Mouse (Mus musculus): ENCODE measurements around the gene Lce3f. TPM values are rescaled to one million over a fixed set of nuclear protein-coding genes. Genes with fewer than 3 reads are reported as not detected.

Gene Lce3f
- total RNA-seq (2023): not detected

GRCm38 (mm10) chr3:92991926-92992325, at the start of gene Lce3f:
Gene Lce3f (plus strand): TSS chr3:92992226.

GRCm38 (mm10) chr3:92944186-92944585, 47.8 kb upstream of the Lce3f start, which contains the start of gene Lce3c:
Gene Lce3c (plus strand): TSS chr3:92944486.

DNA sequence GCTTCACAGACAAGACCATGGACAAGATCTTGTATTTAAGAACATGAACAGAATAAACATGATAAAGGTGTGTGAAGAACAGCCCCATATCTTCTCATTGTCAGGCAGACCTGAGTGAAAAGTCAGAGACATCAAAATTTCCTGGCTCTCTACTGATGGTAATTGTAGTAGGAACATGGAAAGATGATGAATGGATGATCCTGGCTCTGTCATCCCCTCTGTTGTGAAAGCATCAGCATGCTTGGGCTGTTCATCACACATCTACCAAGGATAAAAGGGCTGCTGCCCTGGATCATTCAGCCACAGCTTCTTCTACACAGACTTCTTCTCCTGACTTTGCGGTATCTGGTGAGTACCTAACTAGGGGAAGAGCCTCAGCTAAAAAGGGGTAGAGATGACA, 34.9 kb upstream of the Lce3f start, which contains the start of gene Lce3d:
TSS of gene Lce3d (plus strand) at position 301 of the 400 bp plus-strand sequence.

DNA sequence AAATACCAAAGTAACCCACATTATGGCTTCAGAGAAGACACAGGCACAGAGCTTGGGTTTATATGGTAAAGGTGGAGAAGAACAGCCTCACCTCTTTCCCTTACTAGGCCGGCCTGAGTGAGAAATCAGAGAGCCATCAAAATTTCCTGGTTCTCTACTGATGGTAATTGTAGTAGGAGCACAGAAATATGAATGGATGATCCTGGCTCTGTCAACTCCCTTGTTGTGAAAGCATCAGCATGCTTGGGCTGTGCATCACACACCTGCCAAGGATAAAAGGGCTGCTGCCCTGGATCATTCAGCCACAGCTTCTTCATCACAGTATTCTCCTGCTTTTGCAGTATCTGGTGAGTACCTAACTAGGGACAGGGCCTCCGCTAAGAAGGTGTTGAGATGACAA, 25.3 kb upstream of the Lce3f start, which contains the start of gene Lce3e:
TSS of gene Lce3e (plus strand) at position 301 of the 400 bp plus-strand sequence.

DNA sequence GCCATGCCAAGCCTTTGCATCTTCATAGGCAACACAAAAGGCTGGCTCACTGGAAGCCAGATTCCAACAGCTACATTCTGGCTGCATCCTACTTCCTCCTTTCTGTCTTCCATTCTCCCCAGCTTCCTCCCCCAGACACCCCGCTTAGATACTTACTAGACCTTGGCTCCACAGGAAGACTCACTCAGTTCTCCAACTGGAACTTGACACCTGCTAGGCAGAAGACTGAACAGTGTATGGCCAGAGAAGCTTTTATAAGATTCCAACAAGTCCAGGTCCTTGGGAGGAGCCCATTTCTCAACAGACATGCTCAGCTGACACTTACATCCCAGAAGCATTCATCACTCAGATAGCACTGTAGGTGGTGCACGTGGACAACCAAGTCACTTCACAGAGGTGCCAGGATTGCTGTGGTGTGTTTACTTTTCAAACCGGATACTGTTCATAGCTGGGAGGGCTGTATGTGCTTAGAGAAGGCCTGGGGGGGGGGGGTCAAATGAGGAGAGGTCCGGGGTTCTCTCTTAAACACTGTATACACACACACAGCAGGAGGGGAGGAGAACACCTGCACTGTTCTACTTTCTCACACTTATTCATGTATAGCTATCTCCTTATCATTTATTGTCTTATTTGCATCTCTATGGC, 23.6 kb downstream of the Lce3f start, which contains the start of gene Crct1:
TSS of gene Crct1 (minus strand) at position 228 of the 645 bp plus-strand sequence.

DNA sequence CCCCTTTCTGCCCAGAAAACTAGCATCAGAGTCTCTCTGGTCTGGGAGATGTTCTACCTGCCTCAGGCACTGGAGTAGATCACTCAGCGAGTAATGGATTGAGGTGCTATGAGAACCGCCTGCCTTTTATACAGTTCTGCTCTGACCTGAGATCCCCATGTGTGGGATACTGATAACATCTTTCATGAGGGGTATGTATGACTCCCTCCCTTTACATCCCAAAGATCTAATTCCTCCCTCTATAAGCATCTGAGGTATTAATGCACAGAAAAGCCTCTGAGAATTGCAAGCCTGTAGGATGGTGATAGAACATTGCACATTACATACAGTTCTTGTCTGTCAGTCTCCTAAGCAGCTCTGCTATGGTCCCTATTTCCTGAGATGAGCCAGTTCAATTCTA, 26.9 kb downstream of the Lce3f start, which contains the start of gene Lce1m:
TSS of gene Lce1m (minus strand) at position 101 of the 400 bp plus-strand sequence.

Other genes starting within 250 kb of the Lce3f start
- not detected for gene Lce1g, start 239.9 kb upstream of the Lce3f start, total RNA-seq (2023)
- not detected for gene Lce1h, start 227.2 kb upstream of the Lce3f start, total RNA-seq (2023)
- gene Lce1i, start 213.3 kb upstream of the Lce3f start, total RNA-seq (2023): not detected
- not detected for gene Lce1j, start 201.7 kb upstream of the Lce3f start, total RNA-seq (2023)
- gene Lce1k, start 184.3 kb upstream of the Lce3f start, total RNA-seq (2023): not detected
- gene Kprp, start 165.0 kb upstream of the Lce3f start, total RNA-seq (2023): not detected
- not detected for gene Lce1l, start 140.9 kb upstream of the Lce3f start, total RNA-seq (2023)
- gene 2310050C09Rik, start 122.0 kb upstream of the Lce3f start, total RNA-seq (2023): not detected
- gene Lce3a, start 66.0 kb upstream of the Lce3f start, total RNA-seq (2023): not detected
- gene Lce3b, start 59.2 kb upstream of the Lce3f start, total RNA-seq (2023): not detected
- gene Lce3c, start 47.7 kb upstream of the Lce3f start, total RNA-seq (2023): not detected
- gene Lce3d, start 34.8 kb upstream of the Lce3f start, total RNA-seq (2023): not detected
- not detected for gene Lce3e, start 25.2 kb upstream of the Lce3f start, total RNA-seq (2023)
- gene Crct1, start 23.5 kb downstream of the Lce3f start, total RNA-seq (2023): not detected
- gene Lce1m, start 26.8 kb downstream of the Lce3f start, total RNA-seq (2023): not detected
- not detected for gene Gm4858, start 76.6 kb downstream of the Lce3f start, total RNA-seq (2023)
- not detected for gene Crnn, start 152.6 kb downstream of the Lce3f start, total RNA-seq (2023)
- not detected for gene Flg2, start 205.1 kb downstream of the Lce3f start, total RNA-seq (2023)